Mouse (Mus musculus) effector memory CD4-positive, alpha-beta T cell, adult 5 months (primary cell): ENCODE results near the gene Snapin. TPM values are rescaled to one million over a fixed set of nuclear protein-coding genes. Genes with fewer than 3 reads are reported as not detected.

Experiments
- polyA plus RNA-seq: library from polyadenylated mRNA; unstranded; fragments of 100-300 nt; shearing (Covaris generic); gene quantifications from one replicate; pipeline ENCODE4 v1.2.1, GENCODE M21; 2017

Gene Snapin
- 56.9 TPM for polyA plus RNA-seq

GRCm38 (mm10) chr3:90490696-90491256 is at the start of gene Snapin:
Gene Snapin (minus strand): TSS chr3:90491033.

GRCm38 (mm10) chr3:90537141-90537904 is 46.5 kb upstream of the Snapin start, which contains the start of gene S100a16:
Gene S100a16 (plus strand): TSS chr3:90537254.

GRCm38 (mm10) chr3:90526580-90526979 is 35.7 kb upstream of the Snapin start, which contains the start of gene S100a14:
Gene S100a14 (plus strand): TSS chr3:90526856.

GRCm38 (mm10) chr3:90513796-90514590 is 23.2 kb upstream of the Snapin start, which contains the start of the genes S100a1 and S100a13:
Gene S100a1 (minus strand): TSS chr3:90514392.
Gene S100a13 (plus strand): TSS chr3:90514435.

GRCm38 (mm10) chr3:90508950-90509746 is 18.3 kb upstream of the Snapin start, which contains the start of gene Chtop:
Gene Chtop (minus strand): TSS chr3:90509498.

GRCm38 (mm10) chr3:90475831-90476611 is 14.8 kb downstream of the Snapin start, which contains the start of gene Ilf2:
Gene Ilf2 (plus strand): TSS chr3:90476126.

GRCm38 (mm10) chr3:90465686-90466310 is 25.0 kb downstream of the Snapin start, which contains the start of gene Npr1:
Gene Npr1 (minus strand): TSS chr3:90465866.

Other genes starting within 250 kb of the Snapin start
- not detected for gene Creb3l4, start 247.5 kb downstream of the Snapin start, polyA plus RNA-seq
- gene Slc39a1, start 242.9 kb downstream of the Snapin start, polyA plus RNA-seq: 1.9 TPM
- 116 TPM for gene Crtc2, start 236.9 kb downstream of the Snapin start, polyA plus RNA-seq
- 34.1 TPM for gene Dennd4b, start 225.8 kb downstream of the Snapin start, polyA plus RNA-seq
- gene Gatad2b, start 197.9 kb downstream of the Snapin start, polyA plus RNA-seq: 11.9 TPM
- not detected for gene Slc27a3, start 101.1 kb downstream of the Snapin start, polyA plus RNA-seq
- gene Ints3, start 57.4 kb downstream of the Snapin start, polyA plus RNA-seq: 18.6 TPM
- gene Npr1, start 25.2 kb downstream of the Snapin start, polyA plus RNA-seq: not detected
- 84.0 TPM for gene Ilf2, start 14.9 kb downstream of the Snapin start, polyA plus RNA-seq
- 165 TPM for gene Chtop, start 18.5 kb upstream of the Snapin start, polyA plus RNA-seq
- 1.1 TPM for gene S100a1, start 23.4 kb upstream of the Snapin start, polyA plus RNA-seq
- gene S100a13, start 23.4 kb upstream of the Snapin start, polyA plus RNA-seq: 123 TPM
- not detected for gene S100a14, start 35.8 kb upstream of the Snapin start, polyA plus RNA-seq
- gene S100a16, start 46.2 kb upstream of the Snapin start, polyA plus RNA-seq: not detected
- 2.3 TPM for gene S100a3, start 69.5 kb upstream of the Snapin start, polyA plus RNA-seq
- gene S100a2, start 99.2 kb upstream of the Snapin start, polyA plus RNA-seq: not detected
- not detected for gene Gm42674, start 110.9 kb upstream of the Snapin start, polyA plus RNA-seq
- 279 TPM for gene S100a4, start 112.7 kb upstream of the Snapin start, polyA plus RNA-seq
- not detected for gene S100a5, start 117.5 kb upstream of the Snapin start, polyA plus RNA-seq
- gene S100a6, start 121.8 kb upstream of the Snapin start, polyA plus RNA-seq: 579 TPM
- gene S100a7a, start 163.0 kb upstream of the Snapin start, polyA plus RNA-seq: 0.39 TPM
- gene S100a8, start 177.9 kb upstream of the Snapin start, polyA plus RNA-seq: not detected
- gene S100a9, start 204.7 kb upstream of the Snapin start, polyA plus RNA-seq: not detected
- not detected for gene Pglyrp4, start 235.9 kb upstream of the Snapin start, polyA plus RNA-seq